Mouse (Mus musculus): ENCODE results near the gene Borcs5. TPM values are rescaled to one million over a fixed set of nuclear protein-coding genes. Genes with fewer than 3 reads are reported as not detected.

Borcs5 gene
- total and polyA plus RNA-seq, 3 experiments = 10.2 to 16.4 (median 10.4) TPM

GRCm38 (mm10) chr6:134647621-134648020, 8.3 kb downstream of the Borcs5 start:
- H3K79me2 ChIP-seq (replicated peaks; ENCODE audit: control insufficient read depth, extremely low read depth, insufficient read depth, poor library complexity, severe bottlenecking) = no peaks in the 10 kb centered on the region
- no peaks in the 10 kb centered on the region for H3K27me3 ChIP-seq (replicated peaks)
- H3K4me3 ChIP-seq (replicated peaks in 1 of 3; ENCODE audit: low read depth in 2 of 3, low read length in 2 of 3, poor library complexity in 1 of 3) = no peak overlapping the region
- dilution Hi-C loops (cut with MboI; ENCODE audit: extremely low pct_ligation_motif_present, extremely low pct_unique_long_range_greater_than_20kb, low sequenced_read_pairs) (no loop called here), in situ Hi-C loops (cut with MboI; ENCODE audit: low pct_ligation_motif_present, low pct_unique_long_range_greater_than_20kb, low sequenced_read_pairs) (loop anchor here (10.0 to 25.0 kb wide), 2 partner anchors 217 to 340 kb away; partner anchors contain the start of gene Apold1)
- H3K4me1 ChIP-seq (ENCODE audit: control insufficient read depth in 1 of 2, insufficient read depth in 2 of 2) = peaks cover 0 to 15% of the 10 kb centered on the region in 2 experiments; a peak in 2 of 4 replicates
- no peak overlapping the region for H3K4me2 ChIP-seq (ENCODE audit: insufficient read depth, low read depth, poor library complexity, severe bottlenecking)
- no peaks in the 10 kb centered on the region for H3K9me3 ChIP-seq (replicated peaks; ENCODE audit: low read length)
- H3K9ac ChIP-seq (ENCODE audit: insufficient read depth, low read depth) = no peak overlapping the region
- H3K27ac ChIP-seq (ENCODE audit: insufficient read depth, low read depth) = no peak overlapping the region
- TF ChIP-seq EP300 (IDR thresholded peaks at IDR 0.05; ENCODE audit: low read length) = no peak
- no peak for DNase-seq (ENCODE audit: extremely low read depth)
- H3K36me3 ChIP-seq (replicated peaks in 1 of 2; ENCODE audit: control insufficient read depth in 1 of 2, insufficient read depth in 1 of 2, low read length in 1 of 2) = peaks cover 20 to 49% of the 10 kb centered on the region in 2 experiments

- dilution Hi-C loops (cut with MboI; ENCODE audit: extremely low pct_ligation_motif_present, extremely low pct_unique_long_range_greater_than_20kb, low sequenced_read_pairs) (no loop called here), in situ Hi-C loops (cut with MboI; ENCODE audit: low pct_ligation_motif_present, low pct_unique_long_range_greater_than_20kb, low sequenced_read_pairs) (loop anchor here (10.0 to 25.0 kb wide), 2 partner anchors 216 to 339 kb away; partner anchors contain the start of gene Apold1)
- no peak overlapping the region for H3K9ac ChIP-seq (ENCODE audit: insufficient read depth, low read depth)
- H3K4me2 ChIP-seq (ENCODE audit: insufficient read depth, low read depth, poor library complexity, severe bottlenecking) = no peak overlapping the region
- no peak for DNase-seq (ENCODE audit: extremely low read depth)
- no peaks in the 10 kb centered on the region for H3K9me3 ChIP-seq (replicated peaks; ENCODE audit: low read length)
- H3K27ac ChIP-seq (ENCODE audit: insufficient read depth, low read depth) = no peak overlapping the region
- peaks cover 0 to 13% of the 10 kb centered on the region in 2 experiments; a peak in 2 of 4 replicates for H3K4me1 ChIP-seq (ENCODE audit: control insufficient read depth in 1 of 2, insufficient read depth in 2 of 2)
- H3K36me3 ChIP-seq (replicated peaks in 1 of 2; ENCODE audit: control insufficient read depth in 1 of 2, insufficient read depth in 1 of 2, low read length in 1 of 2) = peaks cover 20 to 50% of the 10 kb centered on the region in 2 experiments
- no peak for TF ChIP-seq ZC3H11A (IDR thresholded peaks at IDR 0.05; ENCODE audit: low read depth, low read length)
- TF ChIP-seq NELFE (IDR thresholded peaks at IDR 0.05; ENCODE audit: low read depth, low read length) = no peak
- no peak overlapping the region for H3K4me3 ChIP-seq (replicated peaks in 1 of 3; ENCODE audit: low read depth in 2 of 3, low read length in 2 of 3, poor library complexity in 1 of 3)
- no peaks in the 10 kb centered on the region for H3K79me2 ChIP-seq (replicated peaks; ENCODE audit: control insufficient read depth, extremely low read depth, insufficient read depth, poor library complexity, severe bottlenecking)
- no peaks in the 10 kb centered on the region for H3K27me3 ChIP-seq (replicated peaks)
Observed at GRCm38 (mm10) chr6:134648356-134648755, 9.0 kb downstream of the Borcs5 start.

DNA sequence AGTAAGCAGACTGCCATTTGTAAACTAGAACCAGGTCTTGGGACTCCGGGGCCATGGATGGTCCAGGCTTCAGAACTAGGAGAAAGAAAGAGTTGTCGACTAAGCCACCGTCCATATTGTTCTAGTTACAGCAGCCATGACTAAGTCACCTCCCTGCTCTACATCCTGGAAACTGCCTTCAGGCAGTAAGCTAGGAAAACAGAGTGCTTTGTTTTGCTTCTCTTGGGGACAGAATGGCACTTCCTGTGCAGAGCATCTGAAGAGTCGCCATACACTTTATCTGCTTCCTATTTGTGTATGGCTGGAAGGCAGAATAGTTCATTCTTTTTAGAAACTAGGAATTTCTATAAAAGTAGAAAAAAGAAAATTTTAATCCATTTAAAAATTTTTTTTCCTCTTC, 17.2 kb downstream of the Borcs5 start:
- peaks cover 0 to 16% of the 10 kb centered on the region in 2 experiments for H3K36me3 ChIP-seq (replicated peaks in 1 of 2; ENCODE audit: control insufficient read depth in 1 of 2, insufficient read depth in 1 of 2, low read length in 1 of 2)
- H3K9ac ChIP-seq (ENCODE audit: insufficient read depth, low read depth) = no peak overlapping the region
- dilution Hi-C loops (cut with MboI; ENCODE audit: extremely low pct_ligation_motif_present, extremely low pct_unique_long_range_greater_than_20kb, low sequenced_read_pairs) (no loop called here), in situ Hi-C loops (cut with MboI; ENCODE audit: low pct_ligation_motif_present, low pct_unique_long_range_greater_than_20kb, low sequenced_read_pairs) (no loop called here)
- no peaks in the 10 kb centered on the region for H3K79me2 ChIP-seq (replicated peaks; ENCODE audit: control insufficient read depth, extremely low read depth, insufficient read depth, poor library complexity, severe bottlenecking)
- H3K27ac ChIP-seq (ENCODE audit: insufficient read depth, low read depth) = no peak overlapping the region
- H3K9me3 ChIP-seq (replicated peaks; ENCODE audit: low read length) = no peaks in the 10 kb centered on the region
- no peak overlapping the region for H3K4me2 ChIP-seq (ENCODE audit: insufficient read depth, low read depth, poor library complexity, severe bottlenecking)
- TF ChIP-seq EP300 (IDR thresholded peaks at IDR 0.05; ENCODE audit: low read length) = no peak
- TF ChIP-seq CHD2 (IDR thresholded peaks at IDR 0.05; ENCODE audit: low read length) = no peak
- TF ChIP-seq ZC3H11A (IDR thresholded peaks at IDR 0.05; ENCODE audit: low read depth, low read length) = no peak
- TF ChIP-seq USF1 (IDR thresholded peaks at IDR 0.05; ENCODE audit: low read depth, low read length) = no peak
- no peak for TF ChIP-seq KAT2A (IDR thresholded peaks at IDR 0.05; ENCODE audit: insufficient replicate concordance, low read length)
- no peak for TF ChIP-seq IRF4 (IDR thresholded peaks at IDR 0.05; ENCODE audit: low read depth, low read length)
- TF ChIP-seq MEF2A (IDR thresholded peaks at IDR 0.05; ENCODE audit: borderline replicate concordance, low read depth, low read length) = no peak
- TF ChIP-seq ETS1 (conservative IDR thresholded peaks at IDR 0.05; ENCODE audit: low read depth, low read length) = no peak
- TF ChIP-seq TCF12 (IDR thresholded peaks at IDR 0.05; ENCODE audit: low read depth, low read length) = no peak
- no peak for TF ChIP-seq SMC3 (IDR thresholded peaks at IDR 0.05; ENCODE audit: low read depth, low read length)
- no peak for TF ChIP-seq RAD21 (IDR thresholded peaks at IDR 0.05; ENCODE audit: low read depth, low read length)
- H3K27me3 ChIP-seq (replicated peaks) = no peaks in the 10 kb centered on the region
- DNase-seq (ENCODE audit: extremely low read depth) = no peak
- no peak overlapping the region for H3K4me3 ChIP-seq (replicated peaks in 1 of 3; ENCODE audit: low read depth in 2 of 3, low read length in 2 of 3, poor library complexity in 1 of 3)
- peaks cover 0 to 4% of the 10 kb centered on the region in 2 experiments; a peak in 1 of 4 replicates for H3K4me1 ChIP-seq (ENCODE audit: control insufficient read depth in 1 of 2, insufficient read depth in 2 of 2)
